Mouse (Mus musculus) erythroblast, embryonic 14.5 days (primary cell): ENCODE results near the gene Gucd1. TPM values are rescaled to one million over a fixed set of nuclear protein-coding genes. Genes with fewer than 3 reads are reported as not detected.
"Not testable (repeated sequence)": the region's sequence is repeated elsewhere in the genome, so short reads cannot be mapped to it uniquely, and the experiment has no call there.

Experiments used
- H3K27me3 ChIP-seq: 2 replicates; pipeline ENCODE4 v1.6.1; 2012; ENCODE audit warnings: inconsistent platforms; ENCODE audit not compliant: control insufficient read depth
- H3K36me3 ChIP-seq: 2 replicates; pipeline ENCODE4 v1.6.1; 2012; ENCODE audit warnings: mild to moderate bottlenecking, inconsistent platforms; ENCODE audit not compliant: control insufficient read depth
- H3K4me1 ChIP-seq: 2 replicates; pipeline ENCODE4 v1.6.1; 2012; ENCODE audit warnings: inconsistent platforms; ENCODE audit not compliant: control insufficient read depth
- H3K4me3 ChIP-seq: replicated peaks from 2 replicates; pipeline ENCODE3; 2012; ENCODE audit warnings: moderate library complexity, mild to moderate bottlenecking, inconsistent platforms
- H3K9me3 ChIP-seq: 2 replicates; pipeline ENCODE4 v1.6.1; 2012; ENCODE audit warnings: low read length, inconsistent platforms, mixed read lengths; ENCODE audit not compliant: control insufficient read depth
- GATA1 ChIP-seq: IDR thresholded peaks from 2 replicates; pipeline ENCODE4 v1.6.1; 2012; ENCODE audit warnings: low read length, inconsistent platforms, mixed read lengths
- TAL1 ChIP-seq: IDR thresholded peaks from 3 replicates; pipeline ENCODE4 v1.6.1; 2012; ENCODE audit warnings: low read length, inconsistent platforms, mixed read lengths
- polyA plus RNA-seq: library from polyadenylated mRNA; stranded (reverse); fragments of >175 nt; gene quantifications from 2 replicates; pipeline ENCODE4 v1.2.3, GENCODE M21; 2012

Gucd1 gene
- polyA plus RNA-seq, 1 experiment, result 14.0 TPM

- Histone ChIP-seq H3K4me3 (no peak overlapping the region), H3K36me3 (peaks cover 92% of the 10 kb centered on the region), H3K4me1 (peaks cover 64% of the 10 kb centered on the region), H3K9me3 (no peaks in the 10 kb centered on the region), H3K27me3 (no peaks in the 10 kb centered on the region)
- TF ChIP-seq TAL1, result no peak
- no peak for TF ChIP-seq GATA1
These were observed 5.9 kb downstream of the Gucd1 start for GRCm38 (mm10) chr10:75511897-75512296.

- Histone ChIP-seq H3K9me3 (no peaks in the 10 kb centered on the region), H3K36me3 (peaks cover 97% of the 10 kb centered on the region), H3K4me1 (peaks cover 67% of the 10 kb centered on the region), H3K4me3 (no peak overlapping the region), H3K27me3 (no peaks in the 10 kb centered on the region)
- TF ChIP-seq GATA1, result no peak
- TF ChIP-seq TAL1, result no peak
These were observed 6.7 kb downstream of the Gucd1 start for GRCm38 (mm10) chr10:75511060-75511459.

DNA sequence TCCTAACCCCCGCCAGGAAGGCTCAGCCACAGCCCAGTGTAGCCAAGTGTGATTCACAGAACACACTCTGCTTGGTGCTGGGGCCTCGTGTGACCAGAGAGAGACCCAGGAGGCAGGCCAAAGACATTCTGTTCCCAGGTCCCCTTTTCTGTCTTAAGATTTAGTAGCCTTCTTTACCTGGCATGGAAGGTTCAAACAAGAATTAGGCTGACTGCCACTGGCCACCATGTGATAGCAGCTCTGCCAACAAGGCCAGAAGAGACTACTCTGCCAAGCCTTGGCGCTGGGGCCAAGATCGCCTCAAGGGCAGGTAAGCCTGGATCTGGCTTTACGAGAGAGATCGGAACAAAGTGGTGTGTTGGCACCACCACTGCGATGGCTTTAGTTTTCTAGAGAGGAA, 7.3 kb downstream of the Gucd1 start:
- Histone ChIP-seq H3K4me3 (no peak overlapping the region), H3K27me3 (no peaks in the 10 kb centered on the region), H3K9me3 (no peaks in the 10 kb centered on the region), H3K4me1 (peaks cover 63% of the 10 kb centered on the region), H3K36me3 (peaks cover 96% of the 10 kb centered on the region)
- TF ChIP-seq GATA1 (no peak), TAL1 (no peak)

DNA sequence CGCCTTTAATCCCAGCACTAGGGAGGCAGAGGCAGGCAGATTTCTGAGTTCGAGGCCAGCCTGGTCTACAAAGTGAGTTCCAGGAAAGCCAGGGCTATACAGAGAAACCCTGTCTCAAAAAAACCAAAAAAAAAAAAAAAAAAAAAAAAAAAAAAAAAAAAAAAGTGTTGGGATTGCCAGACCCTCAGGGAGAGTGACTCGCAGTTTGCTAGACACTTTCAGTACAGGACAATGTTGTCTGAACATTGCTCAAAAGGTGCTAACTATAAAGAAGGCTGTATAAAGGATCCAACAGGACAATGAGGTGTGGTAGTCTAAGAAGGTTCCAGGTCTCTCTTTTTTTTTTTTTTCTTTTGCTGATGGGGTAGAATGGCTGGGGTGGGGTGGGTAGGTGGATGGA, 11.8 kb downstream of the Gucd1 start:
- Histone ChIP-seq H3K4me1 (peaks cover 34% of the 10 kb centered on the region), H3K36me3 (peaks cover 87% of the 10 kb centered on the region)
- not testable (repeated sequence) for H3K9me3 ChIP-seq, H3K27me3 ChIP-seq, H3K4me3 ChIP-seq

DNA sequence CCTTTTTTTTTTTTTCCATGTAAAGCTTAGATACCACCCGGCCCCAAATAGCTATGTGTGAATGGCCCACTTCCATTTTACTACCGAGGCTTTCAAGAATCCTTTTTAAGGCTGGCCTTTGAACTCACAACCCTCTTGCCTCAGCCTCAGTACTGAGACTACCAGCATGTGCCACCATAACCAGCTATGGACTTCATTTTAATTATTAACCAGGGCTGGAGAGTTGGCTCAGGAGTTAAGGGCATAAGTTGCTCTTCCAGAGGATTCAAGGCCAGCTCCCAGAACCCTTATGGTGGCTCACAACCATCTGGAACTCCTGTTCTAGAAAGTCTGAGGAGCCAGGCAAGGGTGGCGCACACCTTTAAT, 12.7 kb downstream of the Gucd1 start:
- Histone ChIP-seq H3K36me3 (peaks cover 79% of the 10 kb centered on the region), H3K9me3 (0 out of 2 replicates have a peak, but pooled peaks cover 2% of the 10 kb centered on the region), H3K27me3 (no peaks in the 10 kb centered on the region), H3K4me1 (peaks cover 39% of the 10 kb centered on the region), H3K4me3 (no peak overlapping the region)
- TF ChIP-seq GATA1, result no peak
- no peak for TF ChIP-seq TAL1

DNA sequence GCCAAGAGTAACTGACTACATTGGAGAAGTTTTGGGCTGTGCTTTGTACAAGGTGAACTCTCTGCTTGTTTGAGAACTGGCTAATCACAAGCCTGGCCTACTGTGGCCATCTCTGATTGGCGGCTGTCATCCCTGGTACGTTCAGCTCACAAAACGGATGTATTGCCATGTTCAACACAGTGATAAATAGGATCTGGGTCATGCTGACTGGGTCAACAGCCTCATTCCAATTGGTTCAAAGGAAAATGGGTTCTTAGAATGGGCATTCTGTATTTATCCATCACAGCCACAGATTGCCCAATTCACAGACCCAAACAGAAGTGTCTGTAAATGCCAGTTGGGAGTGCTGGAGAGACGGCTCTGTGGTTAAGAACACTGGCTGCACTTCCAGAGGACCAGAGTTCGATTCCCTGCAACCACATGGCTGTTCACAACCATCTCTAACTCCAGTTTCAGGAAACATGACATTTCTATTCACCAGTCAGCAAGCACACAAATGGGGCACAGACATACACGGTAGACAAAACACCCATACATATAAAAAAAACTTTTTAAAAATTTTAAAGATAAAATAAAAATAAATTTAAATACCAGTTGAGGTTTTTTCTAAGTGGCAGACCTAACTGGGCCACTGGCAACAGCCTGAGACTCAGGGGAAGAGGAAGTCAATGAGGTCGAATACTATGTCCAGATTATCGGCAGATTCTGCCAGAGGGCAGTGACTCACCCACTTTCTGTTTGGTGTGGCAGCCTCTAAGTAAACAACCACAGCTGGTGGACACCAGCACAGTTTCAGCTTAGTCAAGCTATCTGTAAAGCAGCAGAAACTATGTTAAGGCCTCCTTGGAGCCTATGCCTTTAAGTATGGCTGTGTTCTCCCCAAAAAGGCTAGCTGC, 13.3 kb downstream of the Gucd1 start:
- TF ChIP-seq GATA1 (no peak), TAL1 (no peak)
- H3K4me3 ChIP-seq, result no peak overlapping the region
- H3K9me3 ChIP-seq, result 0 out of 2 replicates have a peak, but pooled peaks cover 2% of the 10 kb centered on the region
- H3K4me1 ChIP-seq, result peaks cover 41% of the 10 kb centered on the region
- H3K36me3 ChIP-seq, result peaks cover 73% of the 10 kb centered on the region
- H3K27me3 ChIP-seq, result no peaks in the 10 kb centered on the region

- no peak for TF ChIP-seq GATA1
- TF ChIP-seq TAL1, result no peak
- H3K36me3 ChIP-seq, result peaks cover 65% of the 10 kb centered on the region
- H3K27me3 ChIP-seq, result no peaks in the 10 kb centered on the region
- H3K4me1 ChIP-seq, result peaks cover 35% of the 10 kb centered on the region
- 0 out of 2 replicates have a peak, but pooled peaks cover 2% of the 10 kb centered on the region for H3K9me3 ChIP-seq
- no peak overlapping the region for H3K4me3 ChIP-seq
These were observed 14.1 kb downstream of the Gucd1 start for GRCm38 (mm10) chr10:75503692-75504091.

GRCm38 (mm10) chr10:75501641-75502040, 16.1 kb downstream of the Gucd1 start:
- Histone ChIP-seq H3K27me3 (no peaks in the 10 kb centered on the region), H3K4me3 (no peak overlapping the region)

DNA sequence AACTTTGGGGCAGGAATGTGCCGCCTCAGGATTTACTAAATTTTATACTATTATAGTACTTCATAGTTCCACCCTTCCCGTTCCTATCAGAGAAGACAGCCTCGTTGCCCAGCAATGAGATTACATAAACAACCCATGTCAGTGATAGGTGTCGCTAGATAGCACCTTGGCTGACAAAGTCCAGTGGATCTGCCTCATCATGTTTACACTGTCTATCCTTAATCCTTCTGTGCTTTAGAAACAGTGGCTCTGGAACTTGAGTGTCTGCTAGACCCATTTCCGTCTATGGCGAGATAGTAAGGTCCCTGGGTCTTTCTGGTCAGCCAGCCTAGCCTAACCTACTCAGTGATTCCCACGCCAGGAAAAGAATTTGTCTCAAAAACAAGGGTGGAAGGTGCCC, 17.4 kb downstream of the Gucd1 start:
- Histone ChIP-seq H3K4me1 (peaks cover 22% of the 10 kb centered on the region), H3K36me3 (peaks cover 35% of the 10 kb centered on the region), H3K4me3 (no peak overlapping the region), H3K9me3 (0 out of 2 replicates have a peak, but pooled peaks cover 2% of the 10 kb centered on the region), H3K27me3 (no peaks in the 10 kb centered on the region)
- TF ChIP-seq GATA1 (no peak), TAL1 (no peak)

More at GRCm38 (mm10) chr10:75501641-75502040, 16.1 kb downstream of the Gucd1 start:
- H3K4me1 ChIP-seq, result peaks cover 27% of the 10 kb centered on the region
- TF ChIP-seq GATA1 (no peak), TAL1 (no peak)
- 0 out of 2 replicates have a peak, but pooled peaks cover 2% of the 10 kb centered on the region for H3K9me3 ChIP-seq
- peaks cover 45% of the 10 kb centered on the region for H3K36me3 ChIP-seq

GRCm38 (mm10) chr10:75499791-75500190, 18.0 kb downstream of the Gucd1 start:
- no peaks in the 10 kb centered on the region for H3K27me3 ChIP-seq
- 0 out of 2 replicates have a peak, but pooled peaks cover 2% of the 10 kb centered on the region for H3K9me3 ChIP-seq
- H3K4me1 ChIP-seq, result peaks cover 16% of the 10 kb centered on the region
- H3K36me3 ChIP-seq, result peaks cover 30% of the 10 kb centered on the region
- peak overlapping the region; percentile 19 for H3K4me3 ChIP-seq
- TF ChIP-seq GATA1 (no peak), TAL1 (no peak)

- Histone ChIP-seq H3K4me1 (peaks cover 12% of the 10 kb centered on the region), H3K36me3 (peaks cover 26% of the 10 kb centered on the region)
- not testable (repeated sequence) for H3K27me3 ChIP-seq, H3K9me3 ChIP-seq, H3K4me3 ChIP-seq
These were observed 18.6 kb downstream of the Gucd1 start for GRCm38 (mm10) chr10:75499214-75499613.
